8 mouse cellular contexts compared by ENCODE assay signal in genomic region chr9:96118216-96118615, GRCm38 (mm10). TPM values are rescaled to one million over a fixed set of nuclear protein-coding genes. Genes with fewer than 3 reads are reported as not detected.
DNase-seq lines count a peak whose midpoint lies in the region; ATAC-seq and TF ChIP-seq lines count a peak whose summit lies in the region.

No protein-coding gene starts in this region.

- peak overlapping the region; percentile 65 for H3K4me3 ChIP-seq in kidney, embryonic 15.5 days (replicated peaks)
- peak overlapping the region; percentile 75 for H3K4me3 ChIP-seq in hindbrain, postnatal 0 days (ENCODE audit: low read length)
- H3K4me3 ChIP-seq in midbrain, postnatal 0 days (ENCODE audit: low read depth, low read length): peak overlapping the region; percentile 74; the same call in 1 of the 2 replicates

- no peak for TF ChIP-seq CTCF in hindbrain, postnatal 0 days (IDR thresholded peaks at IDR 0.05; ENCODE audit: low read depth)
- no peak for TF ChIP-seq CTCF in midbrain, postnatal 0 days (IDR thresholded peaks at IDR 0.05)

- ATAC-seq in kidney, embryonic 15.5 days (replicated peaks; ENCODE audit: low FRiP score): no peak
- ATAC-seq in hindbrain, postnatal 0 days: no peak
- ATAC-seq in midbrain, postnatal 0 days (ENCODE audit: low FRiP score): no peak

- no peak overlapping the region for H3K9ac ChIP-seq in kidney, embryonic 15.5 days
- no peak overlapping the region for H3K9ac ChIP-seq in hindbrain, postnatal 0 days (replicated peaks; ENCODE audit: low read length)
- no peak overlapping the region for H3K9ac ChIP-seq in midbrain, postnatal 0 days (replicated peaks; ENCODE audit: low read length, poor library complexity, severe bottlenecking)

- no peak for DNase-seq in kidney, postnatal 4 days
- peak; percentile 65 for DNase-seq in adipocyte (ENCODE audit: low spot score)
- DNase-seq in hindbrain, postnatal 0 days (ENCODE audit: low spot score): no peak
- DNase-seq in midbrain, postnatal 0 days (ENCODE audit: low spot score): no peak
- DNase-seq in layer of hippocampus, postnatal 36 days: no peak
- no peak for DNase-seq in cerebellum, adult 18-20 months
- DNase-seq in lung, postnatal 4 days: no peak

- no peaks in the 10 kb centered on the region for H3K9me3 ChIP-seq in kidney, embryonic 15.5 days (replicated peaks)
- H3K9me3 ChIP-seq in hindbrain, postnatal 0 days (ENCODE audit: low read length): no peaks in the 10 kb centered on the region
- H3K9me3 ChIP-seq in midbrain, postnatal 0 days (ENCODE audit: low read length): no peaks in the 10 kb centered on the region

- peak overlapping the region; percentile 74 for H3K4me2 ChIP-seq in kidney, embryonic 15.5 days
- peak overlapping the region; percentile 71 for H3K4me2 ChIP-seq in hindbrain, postnatal 0 days (ENCODE audit: low read depth, low read length)
- peak overlapping the region; percentile 72 for H3K4me2 ChIP-seq in midbrain, postnatal 0 days (ENCODE audit: low read depth, low read length, poor library complexity, severe bottlenecking)

- H3K27me3 ChIP-seq in kidney, embryonic 15.5 days: no peaks in the 10 kb centered on the region
- H3K27me3 ChIP-seq in hindbrain, postnatal 0 days (ENCODE audit: insufficient read depth, low read length): no peaks in the 10 kb centered on the region
- H3K27me3 ChIP-seq in midbrain, postnatal 0 days (ENCODE audit: insufficient read depth, low read length): no peaks in the 10 kb centered on the region

- peaks cover 3% of the 10 kb centered on the region; the same call in 1 of the 2 replicates for H3K4me1 ChIP-seq in kidney, embryonic 15.5 days
- H3K4me1 ChIP-seq in hindbrain, postnatal 0 days (ENCODE audit: insufficient read depth, low read length): no peaks in the 10 kb centered on the region
- no peaks in the 10 kb centered on the region for H3K4me1 ChIP-seq in midbrain, postnatal 0 days (ENCODE audit: insufficient read depth, low read length)

- no peak overlapping the region for H3K27ac ChIP-seq in kidney, embryonic 15.5 days
- no peak overlapping the region for H3K27ac ChIP-seq in hindbrain, postnatal 0 days
- H3K27ac ChIP-seq in midbrain, postnatal 0 days (ENCODE audit: low read depth, low read length): no peak overlapping the region

- H3K36me3 ChIP-seq in kidney, embryonic 15.5 days: no peaks in the 10 kb centered on the region
- H3K36me3 ChIP-seq in hindbrain, postnatal 0 days (ENCODE audit: insufficient read depth, low read length): no peaks in the 10 kb centered on the region
- H3K36me3 ChIP-seq in midbrain, postnatal 0 days (ENCODE audit: insufficient read depth, low read length): no peaks in the 10 kb centered on the region

- WGBS in kidney, embryonic 15.5 days: 72% methylated on average over 4 of the region's 4 CpGs
- WGBS in hindbrain, postnatal 0 days: 73% methylated on average over 4 of the region's 4 CpGs
- 80% methylated on average over 4 of the region's 4 CpGs for WGBS in midbrain, postnatal 0 days

RNA-seq across cellular contexts. Expression of gene Gk5, which starts 0.9 kb away (rescaled TPM):
- polyA plus RNA-seq in kidney, embryonic 15.5 days (2015; fragmentation: Nextera tagmentation; extraction: Ambion mirVana): 5.5 and 5.7 TPM in 2 replicates
- 3.7 and 6.0 TPM in 2 replicates for total RNA-seq in hindbrain, postnatal 0 days (2014; rRNA removed)
- 2.1 and 2.7 TPM in 2 replicates for polyA plus RNA-seq in hindbrain, postnatal 0 days (2015; fragmentation: Nextera tagmentation; extraction: Ambion mirVana)
- total RNA-seq in midbrain, postnatal 0 days (2014; rRNA removed): 6.3 and 7.4 TPM in 2 replicates
- polyA plus RNA-seq in midbrain, postnatal 0 days (2015; fragmentation: Nextera tagmentation; extraction: Ambion mirVana): 1.9 and 2.2 TPM in 2 replicates
- total RNA-seq in layer of hippocampus, postnatal 36 days (2021): 1 to 10 TPM; 4.8 to 5.9 TPM
